Comparison of ENCODE assay signal across 8 mouse cellular contexts in genomic region chr13:112763531-112764091, GRCm38 (mm10). TPM values are rescaled to one million over a fixed set of nuclear protein-coding genes. Genes with fewer than 3 reads are reported as not detected.
A peak's percentile ranks its signal among the peaks of the same experiment; 100 is the strongest.
DNase-seq lines count a peak whose midpoint lies in the region; ATAC-seq and TF ChIP-seq lines count a peak whose summit lies in the region.

No protein-coding gene starts in this region.

- peaks cover 4% of the 10 kb centered on the region; the same call in 1 of the 2 replicates for H3K9me3 ChIP-seq in heart, postnatal 0 days (replicated peaks; ENCODE audit: control insufficient read depth, low read length)
- H3K9me3 ChIP-seq in heart, embryonic 10.5 days: peaks cover 9% of the 10 kb centered on the region; the same call in 1 of the 2 replicates
- peaks cover 11% of the 10 kb centered on the region; the same call in 1 of the 2 replicates for H3K9me3 ChIP-seq in forebrain, embryonic 14.5 days (replicated peaks; ENCODE audit: control insufficient read depth, low read length)

- no peak for ATAC-seq in heart, postnatal 0 days (ENCODE audit: insufficient read depth, low read depth)
- peak; percentile 82 for ATAC-seq in megakaryocyte-erythroid progenitor cell, adult 5-6 weeks (replicated peaks; ENCODE audit: low FRiP score, low TSS enrichment, poor library complexity, severe bottlenecking)
- ATAC-seq in forebrain, embryonic 14.5 days: no peak

- no peak overlapping the region for H3K4me3 ChIP-seq in heart, postnatal 0 days (ENCODE audit: low read depth, low read length)
- no peak overlapping the region for H3K4me3 ChIP-seq in heart, embryonic 10.5 days
- no peak overlapping the region for H3K4me3 ChIP-seq in forebrain, embryonic 14.5 days (ENCODE audit: low read depth, low read length)

- no peaks in the 10 kb centered on the region for H3K27me3 ChIP-seq in heart, postnatal 0 days (ENCODE audit: control insufficient read depth, insufficient read depth, low read length)
- no peaks in the 10 kb centered on the region for H3K27me3 ChIP-seq in heart, embryonic 10.5 days (ENCODE audit: insufficient read depth, poor library complexity, severe bottlenecking)
- H3K27me3 ChIP-seq in forebrain, embryonic 14.5 days (replicated peaks; ENCODE audit: control insufficient read depth, insufficient read depth, low read length): no peaks in the 10 kb centered on the region

- no peak for TF ChIP-seq CTCF in heart, postnatal 0 days (IDR thresholded peaks at IDR 0.05; ENCODE audit: low read depth)

- no peak overlapping the region for H3K9ac ChIP-seq in heart, postnatal 0 days (replicated peaks; ENCODE audit: low read depth, low read length)
- no peak overlapping the region for H3K9ac ChIP-seq in forebrain, embryonic 14.5 days (ENCODE audit: low read length)

- DNase-seq in heart, postnatal 0 days (ENCODE audit: low spot score): no peak
- no peak for DNase-seq in heart, embryonic 10.5 days (ENCODE audit: low spot score)
- peak; percentile 76 for DNase-seq in c-Kit-positive CD71-positive TER-119-positive erythroid progenitor cells, embryonic 14.5 days (ENCODE audit: low spot score)
- peak; percentile 78 to 83 for DNase-seq in kidney, postnatal 36 days
- DNase-seq in ovary, postnatal 10 days (ENCODE audit: low spot score): no peak
- DNase-seq in forebrain, embryonic 14.5 days (ENCODE audit: low spot score): no peak
- DNase-seq in right cerebral cortex, postnatal 25 days: no peak

- no peak for TF ChIP-seq EP300 in heart, postnatal 0 days (IDR thresholded peaks at IDR 0.05; ENCODE audit: low read depth)

- H3K4me2 ChIP-seq in heart, postnatal 0 days (ENCODE audit: low read depth, low read length): no peak overlapping the region
- H3K4me2 ChIP-seq in forebrain, embryonic 14.5 days (ENCODE audit: low read length): no peak overlapping the region

- H3K27ac ChIP-seq in heart, postnatal 0 days (ENCODE audit: low read depth): peak overlapping the region; percentile 90
- no peak overlapping the region for H3K27ac ChIP-seq in heart, embryonic 10.5 days
- no peak overlapping the region for H3K27ac ChIP-seq in forebrain, embryonic 14.5 days (ENCODE audit: low read depth, low read length)

- 54% methylated on average over 10 of the region's 10 CpGs for WGBS in heart, postnatal 0 days
- 66% methylated on average over 10 of the region's 10 CpGs for WGBS in heart, embryonic 10.5 days
- WGBS in forebrain, embryonic 14.5 days: 88% methylated on average over 10 of the region's 10 CpGs

- H3K4me1 ChIP-seq in heart, postnatal 0 days (ENCODE audit: control insufficient read depth, insufficient read depth): peaks cover 44% of the 10 kb centered on the region
- peaks cover 40% of the 10 kb centered on the region for H3K4me1 ChIP-seq in heart, embryonic 10.5 days
- H3K4me1 ChIP-seq in forebrain, embryonic 14.5 days (ENCODE audit: control insufficient read depth, insufficient read depth, low read length): no peaks in the 10 kb centered on the region

- H3K36me3 ChIP-seq in heart, postnatal 0 days (replicated peaks; ENCODE audit: control insufficient read depth, insufficient read depth, low read length): no peaks in the 10 kb centered on the region
- H3K36me3 ChIP-seq in heart, embryonic 10.5 days: peaks cover 4% of the 10 kb centered on the region; the same call in 1 of the 2 replicates
- H3K36me3 ChIP-seq in forebrain, embryonic 14.5 days (ENCODE audit: control insufficient read depth, insufficient read depth, low read length): no peaks in the 10 kb centered on the region

RNA-seq across cellular contexts. Expression of gene Plpp1, which starts 37.0 kb away (rescaled TPM):
- total RNA-seq in heart, postnatal 0 days (2014; rRNA removed; ENCODE audit: low replicate concordance): 88.7 and 129 TPM in 2 replicates
- 89.4 and 101 TPM in 2 replicates for polyA plus RNA-seq in heart, postnatal 0 days (2015; fragmentation: Nextera tagmentation; extraction: Ambion mirVana)
- polyA plus RNA-seq in heart, embryonic 10.5 days (2016; fragmentation: Nextera tagmentation; extraction: Ambion mirVana): 39.6 and 41.3 TPM in 2 replicates
- total RNA-seq in megakaryocyte-erythroid progenitor cell, adult 5-6 weeks (2014; fragmentation: Nextera tagmentation): 9.7 and 17.3 TPM in 2 replicates
- 8.3 and 19.3 TPM in 2 replicates for total RNA-seq in megakaryocyte-erythroid progenitor cell, adult 5-6 weeks (2017)
- 39.5 and 41.2 TPM in 2 replicates for polyA plus RNA-seq in forebrain, embryonic 14.5 days (2014; fragmentation: Nextera tagmentation; extraction: Ambion mirVana)

Comparison
In these comparisons a context has a peak if more than half of its experiments do, and no peak if none do; other contexts are left out.
1. DNase-seq: peak in c-Kit-positive CD71-positive TER-119-positive erythroid progenitor cells, embryonic 14.5 days (single experiment) and kidney, postnatal 36 days (2 of 2); none in heart, postnatal 0 days (single experiment), heart, embryonic 10.5 days (single experiment), ovary, postnatal 10 days (single experiment), forebrain, embryonic 14.5 days (single experiment) and right cerebral cortex, postnatal 25 days (single experiment).